Mouse (Mus musculus): ENCODE data around the gene Smarcc2. TPM values are rescaled to one million over a fixed set of nuclear protein-coding genes. Genes with fewer than 3 reads are reported as not detected.

Gene Smarcc2
- polyA plus RNA-seq, 1 experiment from 2014 or later: 57.1 TPM

DNA sequence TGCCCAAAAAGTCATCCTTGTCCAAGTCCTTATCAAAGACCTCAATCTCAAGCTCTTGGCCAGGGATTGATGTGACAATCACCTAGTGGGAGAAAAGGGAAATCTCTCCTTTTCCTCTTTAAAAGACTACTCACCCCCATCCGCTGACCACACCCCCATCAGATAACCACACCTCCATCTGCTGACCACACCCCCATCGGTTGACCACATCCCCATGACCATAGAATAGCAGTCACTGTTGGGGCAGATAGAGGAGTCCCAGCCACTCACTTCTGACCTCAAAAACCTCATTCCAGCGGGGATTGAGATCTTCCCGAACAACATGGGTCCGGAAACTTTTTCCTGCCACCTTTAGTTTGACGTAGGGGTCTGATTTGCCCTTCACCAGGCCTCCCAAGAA lies 57.6 kb downstream of the Smarcc2 start:
- peaks cover 95% of the 10 kb centered on the region for H3K36me3 ChIP-seq
- H3K4me2 ChIP-seq: peak overlapping the region; percentile 57; the same call in 1 of the 2 replicates
- no peak overlapping the region for H3K4me3 ChIP-seq
- H3K9me3 ChIP-seq: no peaks in the 10 kb centered on the region
- no peak overlapping the region for H3K9ac ChIP-seq
- ATAC-seq (ENCODE audit: extremely low read depth, insufficient number of reproducible peaks, low FRiP score, low TSS enrichment): no peak
- 32% methylated on average over 6 of the region's 6 CpGs for WGBS
- no peaks in the 10 kb centered on the region for H3K4me1 ChIP-seq
- no peak overlapping the region for H3K27ac ChIP-seq (replicated peaks)
- H3K27me3 ChIP-seq (replicated peaks): peaks cover 16% of the 10 kb centered on the region

DNA sequence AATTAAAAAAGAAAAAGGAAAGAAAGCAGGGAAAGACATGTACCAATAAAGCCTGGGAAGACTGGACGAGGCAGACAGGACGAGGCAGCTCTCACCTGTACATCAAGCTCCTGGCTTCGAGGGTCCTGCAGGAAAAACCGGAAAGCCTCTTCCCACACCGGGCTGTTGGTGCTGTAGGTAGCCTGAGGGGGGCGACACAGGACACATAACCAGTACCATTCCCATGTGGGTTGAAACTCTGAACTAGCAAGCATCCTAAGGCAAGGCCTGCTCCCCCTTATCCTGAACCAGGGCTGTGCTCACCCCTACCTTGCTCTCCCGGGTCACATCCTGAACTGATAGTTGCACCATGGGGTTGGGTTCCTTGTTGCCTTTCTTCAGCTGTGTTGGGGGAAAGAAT lies 59.8 kb downstream of the Smarcc2 start:
- no peak overlapping the region for H3K9ac ChIP-seq
- peaks cover 3% of the 10 kb centered on the region for H3K4me1 ChIP-seq
- H3K9me3 ChIP-seq: no peaks in the 10 kb centered on the region
- ATAC-seq (ENCODE audit: extremely low read depth, insufficient number of reproducible peaks, low FRiP score, low TSS enrichment): no peak
- no peak overlapping the region for H3K4me2 ChIP-seq
- no peak overlapping the region for H3K4me3 ChIP-seq
- WGBS: 75% methylated on average over 7 of the region's 7 CpGs
- no peak overlapping the region for H3K27ac ChIP-seq (replicated peaks)
- H3K36me3 ChIP-seq: peaks cover 87% of the 10 kb centered on the region
- H3K27me3 ChIP-seq (replicated peaks): peaks cover 16% of the 10 kb centered on the region

DNA sequence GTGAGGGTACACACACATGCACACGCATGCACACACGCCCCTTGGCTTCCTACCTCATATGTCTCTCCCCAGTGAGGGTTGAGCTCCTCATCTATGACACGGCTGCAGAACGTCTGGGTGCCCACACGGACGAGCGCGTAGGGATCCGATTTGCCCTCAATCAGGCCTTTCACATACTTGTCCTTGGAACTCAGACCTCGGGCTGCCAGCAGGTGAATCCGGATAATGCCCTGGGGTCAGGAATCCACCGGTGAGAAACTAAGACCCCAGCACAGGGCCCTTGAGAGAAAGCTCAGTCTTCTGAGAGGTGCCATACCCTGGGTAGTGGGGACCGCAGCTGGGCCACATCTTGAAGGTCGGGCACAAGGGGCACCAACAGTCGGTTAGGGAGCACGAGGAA lies 61.5 kb downstream of the Smarcc2 start:
- H3K9ac ChIP-seq: no peak overlapping the region
- 81% methylated on average over 16 of the region's 16 CpGs for WGBS
- no peak overlapping the region for H3K4me3 ChIP-seq
- ATAC-seq (ENCODE audit: extremely low read depth, insufficient number of reproducible peaks, low FRiP score, low TSS enrichment): no peak
- H3K27me3 ChIP-seq (replicated peaks): peaks cover 16% of the 10 kb centered on the region
- peaks cover 73% of the 10 kb centered on the region for H3K36me3 ChIP-seq
- peaks cover 12% of the 10 kb centered on the region for H3K4me1 ChIP-seq
- H3K4me2 ChIP-seq: no peak overlapping the region
- no peak overlapping the region for H3K27ac ChIP-seq (replicated peaks)
- no peaks in the 10 kb centered on the region for H3K9me3 ChIP-seq

DNA sequence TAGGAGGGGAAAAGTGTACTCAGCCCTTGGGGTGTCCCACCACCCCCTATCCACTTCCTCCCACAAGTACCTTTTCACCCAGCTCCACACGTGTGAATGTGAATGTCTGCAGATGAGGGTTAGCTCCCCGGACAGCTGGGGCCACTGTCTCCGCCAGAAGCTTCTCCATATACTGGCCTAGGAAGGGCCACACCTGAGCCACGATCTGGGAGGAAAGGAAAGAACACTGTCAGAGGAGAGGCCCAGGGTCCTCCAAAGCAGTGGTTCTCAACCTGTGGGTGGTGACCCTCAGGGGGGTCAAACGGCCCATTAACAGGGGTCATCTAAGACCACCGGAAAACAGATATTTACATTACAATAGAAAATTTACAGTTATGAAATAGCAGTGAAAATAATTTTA lies 63.3 kb downstream of the Smarcc2 start:
- no peak overlapping the region for H3K27ac ChIP-seq (replicated peaks)
- peaks cover 18% of the 10 kb centered on the region for H3K4me1 ChIP-seq
- H3K9ac ChIP-seq: no peak overlapping the region
- no peaks in the 10 kb centered on the region for H3K9me3 ChIP-seq
- H3K36me3 ChIP-seq: peaks cover 55% of the 10 kb centered on the region
- no peak for ATAC-seq (ENCODE audit: extremely low read depth, insufficient number of reproducible peaks, low FRiP score, low TSS enrichment)
- H3K4me3 ChIP-seq: no peak overlapping the region
- H3K4me2 ChIP-seq: no peak overlapping the region
- peaks cover 3% of the 10 kb centered on the region for H3K27me3 ChIP-seq (replicated peaks)
- WGBS: 80% methylated on average over 6 of the region's 6 CpGs

DNA sequence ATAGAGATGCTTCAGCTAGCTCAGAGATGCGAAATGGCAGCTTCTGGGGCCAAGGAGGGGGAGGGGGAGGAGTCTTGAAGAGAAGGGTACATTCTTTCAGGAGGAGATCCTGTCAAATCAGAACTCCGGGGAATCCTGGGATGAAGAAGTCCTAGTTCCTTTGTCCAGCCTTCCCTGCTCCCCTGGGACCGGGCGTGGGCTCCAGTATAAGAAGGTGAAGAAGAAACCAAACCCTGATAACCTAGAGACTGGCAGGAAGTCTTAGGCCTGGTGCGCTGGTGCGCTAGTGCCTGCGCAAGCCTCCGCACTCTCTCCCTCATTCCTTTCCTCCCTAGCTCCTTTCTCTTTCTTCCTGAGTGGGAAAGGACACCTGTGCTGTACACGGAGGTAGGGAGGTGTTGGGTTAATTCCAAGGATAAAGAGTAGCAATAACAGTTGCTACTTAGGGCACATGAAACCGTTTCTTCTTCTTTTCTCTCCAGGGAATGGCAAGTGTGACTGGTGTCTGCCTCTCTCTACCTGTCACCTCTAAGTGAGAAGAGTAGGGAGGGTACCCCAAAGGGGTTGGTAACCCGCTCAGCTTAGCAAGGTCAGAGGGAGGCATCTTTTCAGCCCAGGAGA lies 65.2 kb downstream of the Smarcc2 start:
- H3K9me3 ChIP-seq: no peaks in the 10 kb centered on the region
- H3K36me3 ChIP-seq: peaks cover 38% of the 10 kb centered on the region
- no peaks in the 10 kb centered on the region for H3K27me3 ChIP-seq (replicated peaks)
- no peak for ATAC-seq (ENCODE audit: extremely low read depth, insufficient number of reproducible peaks, low FRiP score, low TSS enrichment)
- peak overlapping the region; percentile 88 for H3K9ac ChIP-seq
- 25% methylated on average over 11 of the region's 11 CpGs for WGBS
- H3K27ac ChIP-seq (replicated peaks): peak overlapping the region; percentile 73; the same call in 1 of the 2 replicates
- H3K4me2 ChIP-seq: peak overlapping the region; percentile 89
- peak overlapping the region; percentile 77 for H3K4me3 ChIP-seq
- H3K4me1 ChIP-seq: peaks cover 18% of the 10 kb centered on the region

DNA sequence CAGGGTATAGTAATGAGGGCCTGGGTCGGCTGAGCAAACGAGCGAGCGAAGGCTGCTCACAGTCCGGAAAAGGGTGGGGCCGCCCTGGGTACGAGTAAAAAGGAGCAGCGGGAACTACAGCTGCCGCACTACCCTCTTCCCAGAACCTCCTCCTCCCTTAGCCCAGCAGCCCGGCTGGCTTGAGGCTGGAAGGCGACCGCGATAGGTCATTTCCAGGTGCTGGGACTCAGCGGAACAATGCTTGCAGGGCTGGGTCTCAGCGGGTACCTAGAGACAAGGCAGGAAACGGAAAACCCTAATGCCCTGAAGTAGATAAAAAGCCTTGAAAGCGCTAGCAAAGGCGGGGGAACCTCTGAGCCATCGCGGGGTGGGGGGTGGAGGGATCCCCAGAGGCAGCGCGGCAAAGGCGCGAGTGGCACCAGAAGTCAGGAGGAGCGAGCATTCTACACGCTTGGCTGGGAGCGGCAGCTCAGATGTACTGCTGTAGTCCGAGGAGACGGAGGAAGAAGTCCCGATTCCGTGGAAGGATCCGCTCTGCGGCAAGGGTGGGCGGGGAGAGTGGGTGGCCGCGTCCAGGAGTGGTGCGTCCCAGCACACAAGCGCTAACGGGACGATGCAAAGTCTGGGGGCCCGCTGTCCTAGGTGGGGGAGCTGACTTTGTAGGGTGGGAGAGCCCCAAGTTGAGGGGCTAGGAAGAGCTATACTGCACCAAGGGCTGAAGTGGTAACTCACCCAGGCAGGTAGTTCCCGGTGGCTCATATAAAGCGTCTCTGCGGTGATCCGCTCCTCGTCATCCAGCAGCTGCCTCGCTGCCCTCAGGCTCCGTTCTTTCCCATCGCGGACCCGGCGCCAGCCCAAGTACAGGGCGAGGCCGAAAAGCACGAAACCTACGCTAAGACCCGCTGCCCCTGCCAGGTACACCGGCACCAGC lies 65.9 kb downstream of the Smarcc2 start:
- peak; percentile 3; the same call in 1 of the 2 replicates for ATAC-seq (ENCODE audit: extremely low read depth, insufficient number of reproducible peaks, low FRiP score, low TSS enrichment)
- Histone ChIP-seq H3K4me3 (peak overlapping the region; percentile 77), H3K4me1 (peaks cover 18% of the 10 kb centered on the region), H3K27ac (replicated peaks) (peak overlapping the region; percentile 73), H3K9ac (peak overlapping the region; percentile 88), H3K27me3 (replicated peaks) (no peaks in the 10 kb centered on the region), H3K36me3 (peaks cover 31% of the 10 kb centered on the region), H3K9me3 (no peaks in the 10 kb centered on the region), H3K4me2 (peak overlapping the region; percentile 89)
- under 1% methylated on average over 58 of the region's 58 CpGs for WGBS

DNA sequence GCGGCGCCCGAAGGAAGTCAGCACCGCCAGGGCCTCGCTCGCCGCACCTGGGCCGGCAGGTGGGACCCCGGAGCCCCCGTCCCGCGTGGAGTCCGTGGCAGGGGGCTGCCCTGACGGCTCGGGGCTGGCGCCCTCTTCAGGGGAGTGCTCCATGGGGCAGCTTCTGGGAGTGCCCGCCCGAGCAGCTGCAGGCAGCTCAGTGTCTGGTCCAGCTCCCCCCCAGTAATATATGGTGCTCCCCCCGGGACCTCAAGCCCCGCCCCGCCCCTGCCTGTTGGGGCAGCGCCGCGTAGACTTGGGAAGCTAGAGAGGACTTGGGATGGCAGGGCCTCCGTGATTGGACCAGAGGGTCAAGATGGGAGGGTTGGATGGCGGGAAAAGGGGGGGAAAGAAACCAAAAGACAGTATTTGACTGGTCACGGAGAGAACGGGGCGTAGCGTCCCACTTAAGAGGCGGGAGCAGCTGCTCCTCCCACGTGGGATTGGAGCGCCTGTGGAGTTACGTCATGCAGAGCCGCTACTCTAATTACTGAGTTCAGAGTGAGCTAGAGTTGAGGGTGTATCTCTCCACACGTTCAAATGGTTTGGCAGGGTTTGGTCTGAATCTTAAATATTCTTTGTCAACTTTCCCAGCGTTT lies 66.7 kb downstream of the Smarcc2 start, which contains the start of gene Esyt1:
TSS of gene Esyt1 (minus strand) at position 201 of the 638 bp plus-strand sequence.
- Histone ChIP-seq H3K27ac (replicated peaks) (peak within 1 kb of the TSS; percentile 73), H3K9me3 (no peaks in the 10 kb centered on the region), H3K4me3 (peak within 1 kb of the TSS; percentile 77), H3K4me1 (peaks cover 18% of the 10 kb centered on the region), H3K9ac (peak within 1 kb of the TSS; percentile 88), H3K4me2 (peak within 1 kb of the TSS; percentile 89), H3K27me3 (replicated peaks) (no peaks in the 10 kb centered on the region), H3K36me3 (peaks cover 23% of the 10 kb centered on the region)
- ATAC-seq (ENCODE audit: extremely low read depth, insufficient number of reproducible peaks, low FRiP score, low TSS enrichment): peak; percentile 96
- under 1% methylated on average over 37 of the region's 37 CpGs for WGBS

DNA sequence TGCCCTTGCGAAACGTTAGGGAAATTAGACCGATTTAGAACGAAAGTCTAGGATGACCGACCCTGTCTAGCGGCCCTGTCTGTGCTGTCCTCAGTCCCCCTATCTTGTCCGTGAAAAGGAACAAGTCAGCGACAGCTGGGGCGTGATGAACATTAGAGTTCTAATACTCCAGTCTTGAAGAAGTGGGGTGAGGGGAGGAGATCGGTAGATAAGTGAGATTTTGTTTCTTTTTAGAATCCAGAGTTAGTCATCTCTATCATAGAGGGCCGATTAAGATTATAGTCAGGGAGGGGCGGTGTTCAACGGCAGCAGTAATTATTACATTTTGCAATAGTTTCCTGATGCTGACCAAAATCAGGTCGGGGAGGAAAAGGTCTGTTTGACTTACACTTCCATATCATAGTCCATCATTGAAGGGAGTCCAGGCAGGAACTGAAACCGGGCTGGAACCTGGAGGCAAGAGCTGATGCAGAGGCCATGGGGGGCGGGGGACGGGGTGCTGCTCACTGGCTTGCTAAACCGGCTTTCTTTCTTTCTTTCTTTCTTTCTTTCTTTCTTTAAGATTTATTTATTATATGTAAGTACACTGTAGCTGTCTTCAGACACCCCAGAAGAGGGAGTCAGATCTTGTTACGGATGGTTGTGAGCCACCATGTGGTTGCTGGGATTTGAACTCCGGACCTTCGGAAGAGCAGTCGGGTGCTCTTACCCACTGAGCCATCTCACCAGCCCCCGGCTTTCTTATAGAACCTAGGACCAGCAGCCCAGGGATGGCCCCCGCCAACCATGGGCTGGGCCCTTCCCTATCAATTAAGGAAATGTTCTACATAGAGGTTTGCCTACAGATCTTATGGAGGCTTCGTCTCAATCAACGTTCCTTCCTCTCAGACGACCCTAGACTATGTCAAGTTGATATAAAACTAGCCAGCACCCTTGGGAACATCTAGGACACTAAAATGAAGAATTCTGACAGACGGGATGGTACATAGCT lies 67.6 kb downstream of the Smarcc2 start:
- no peak for ATAC-seq (ENCODE audit: extremely low read depth, insufficient number of reproducible peaks, low FRiP score, low TSS enrichment)
- Histone ChIP-seq H3K27ac (replicated peaks) (peak overlapping the region; percentile 68), H3K4me1 (peaks cover 18% of the 10 kb centered on the region), H3K9me3 (no peaks in the 10 kb centered on the region), H3K4me3 (peak overlapping the region; percentile 77), H3K9ac (peak overlapping the region; percentile 81), H3K27me3 (replicated peaks) (no peaks in the 10 kb centered on the region), H3K4me2 (peak overlapping the region; percentile 89), H3K36me3 (peaks cover 14% of the 10 kb centered on the region)
- 26% methylated on average over 28 of the region's 28 CpGs for WGBS

DNA sequence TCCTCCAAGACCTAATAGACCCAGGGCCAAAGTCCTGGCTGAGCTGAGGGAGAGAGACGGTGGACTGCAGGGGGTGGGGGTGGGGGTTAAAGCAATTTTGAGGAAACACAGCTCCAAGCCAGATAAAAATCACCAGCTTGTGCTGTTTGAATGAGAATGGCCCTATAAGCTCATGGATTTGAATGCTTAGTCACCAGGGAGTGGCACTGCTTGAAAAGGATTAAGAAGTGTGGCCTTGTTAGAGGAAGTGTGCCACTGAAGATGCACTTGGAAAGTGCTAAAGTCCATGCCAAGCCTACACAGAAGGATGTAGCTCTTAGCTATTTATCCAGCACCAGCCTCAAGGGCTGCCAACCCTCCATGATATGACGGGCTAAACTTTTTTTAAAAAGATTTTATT lies 76.2 kb downstream of the Smarcc2 start:
- Histone ChIP-seq H3K27ac (replicated peaks) (no peak overlapping the region), H3K9me3 (no peaks in the 10 kb centered on the region), H3K4me2 (no peak overlapping the region), H3K36me3 (no peaks in the 10 kb centered on the region), H3K27me3 (replicated peaks) (no peaks in the 10 kb centered on the region), H3K4me3 (no peak overlapping the region), H3K4me1 (peaks cover 9% of the 10 kb centered on the region; the same call in 1 of the 2 replicates), H3K9ac (no peak overlapping the region)
- no peak for ATAC-seq (ENCODE audit: extremely low read depth, insufficient number of reproducible peaks, low FRiP score, low TSS enrichment)
- 73% methylated on average over 2 of the region's 2 CpGs for WGBS

DNA sequence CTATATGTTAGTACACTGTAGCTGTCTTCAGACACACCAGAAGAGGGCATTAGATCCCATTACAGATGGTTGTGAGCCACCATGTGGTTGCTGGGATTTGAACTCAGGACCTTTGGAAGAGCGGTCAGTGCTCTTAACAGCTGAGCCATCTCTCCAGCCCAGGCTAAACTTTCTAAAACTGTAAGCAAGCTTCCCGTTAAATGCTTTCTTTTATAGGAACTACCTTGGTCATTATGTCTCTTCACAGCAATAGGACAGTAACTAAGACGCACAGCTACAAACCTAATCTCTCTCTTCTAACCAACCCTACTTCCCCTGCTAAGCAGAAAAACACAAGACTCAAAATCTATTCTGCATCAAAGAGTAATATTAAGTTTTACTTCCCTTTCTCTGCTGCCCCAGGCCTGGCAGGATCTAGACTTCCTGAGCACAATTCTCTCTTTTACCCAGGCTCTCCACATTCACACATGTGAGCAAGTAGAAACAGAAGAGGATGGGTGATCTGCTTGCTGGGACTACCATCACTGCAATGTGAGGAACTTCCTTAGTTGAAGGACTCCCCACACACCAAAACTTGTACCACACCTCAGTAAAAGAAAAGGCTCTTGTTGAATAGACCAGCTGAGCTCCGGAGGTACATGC lies 76.7 kb downstream of the Smarcc2 start:
- no peaks in the 10 kb centered on the region for H3K9me3 ChIP-seq
- H3K27me3 ChIP-seq (replicated peaks): no peaks in the 10 kb centered on the region
- peaks cover 9% of the 10 kb centered on the region; the same call in 1 of the 2 replicates for H3K4me1 ChIP-seq
- peak overlapping the region; percentile 21 for H3K4me3 ChIP-seq
- H3K9ac ChIP-seq: peak overlapping the region; percentile 61; the same call in 1 of the 2 replicates
- H3K27ac ChIP-seq (replicated peaks): no peak overlapping the region; the same call in 1 of the 2 replicates
- no peak for ATAC-seq (ENCODE audit: extremely low read depth, insufficient number of reproducible peaks, low FRiP score, low TSS enrichment)
- no peaks in the 10 kb centered on the region for H3K36me3 ChIP-seq
- WGBS: 72% methylated on average over 4 of the region's 4 CpGs
- peak overlapping the region; percentile 62 for H3K4me2 ChIP-seq
